Mouse (Mus musculus) embryonic facial prominence, embryonic 12.5 days (tissue): ENCODE measurements at regions not wholly inside any gene's neighbourhood (a gene's known extent, or its start where the extent isn't known, plus 50 kb on each side); places are given as distances from the start of the nearest gene placed in this dataset.

Experiments used
- ATAC-seq: fragments of 200-750 bp; cut with Nextera tagmentation; 2 replicates; pipeline ENCODE4 v1.8.0; 2017; ENCODE audit not compliant: insufficient number of reproducible peaks, insufficient read depth, low FRiP score, low TSS enrichment
- H3K27ac ChIP-seq: fragments of 300-500 bp; sonication (generic); 2 replicates; pipeline ENCODE4 v1.5.1; 2016; ENCODE audit warnings: mild to moderate bottlenecking
- H3K27me3 ChIP-seq: fragments of 300-500 bp; sonication (generic); 2 replicates; pipeline ENCODE4 v1.6.1; 2016; ENCODE audit warnings: mild to moderate bottlenecking, moderate library complexity
- H3K36me3 ChIP-seq: fragments of 300-500 bp; sonication (generic); 2 replicates; pipeline ENCODE4 v1.6.1; 2016; ENCODE audit warnings: mild to moderate bottlenecking
- H3K4me1 ChIP-seq: fragments of 300-500 bp; sonication (generic); 2 replicates; pipeline ENCODE4 v1.6.1; 2016
- H3K4me2 ChIP-seq: fragments of 300-500 bp; sonication (generic); replicated peaks from 2 replicates; pipeline ENCODE4 v1.6.1; 2016; ENCODE audit warnings: mild to moderate bottlenecking, moderate library complexity
- H3K4me3 ChIP-seq: fragments of 300-500 bp; sonication (generic); 2 replicates; pipeline ENCODE4 v1.5.1; 2016; ENCODE audit warnings: mild to moderate bottlenecking
- H3K9ac ChIP-seq: fragments of 300-500 bp; sonication (generic); 2 replicates; pipeline ENCODE4 v1.6.1; 2016; ENCODE audit warnings: mild to moderate bottlenecking, moderate library complexity
- H3K9me3 ChIP-seq: fragments of 300-500 bp; sonication (generic); 2 replicates; pipeline ENCODE4 v1.6.1; 2016; ENCODE audit warnings: mild to moderate bottlenecking, moderate library complexity
- WGBS: fragments of 180-500 bp; shearing (Covaris S2); methylation state at CpG from one replicate; pipeline ENCODE4 v1.1.7; 2016; 5-methylcytosine and 5-hydroxymethylcytosine counted together

GRCm38 (mm10) chr9:25414315-25414714, 67.0 kb upstream of the Eepd1 start:
- no peak for ATAC-seq
- Histone ChIP-seq H3K4me2 (no peak overlapping the region), H3K9me3 (no peaks in the 10 kb centered on the region), H3K4me1 (no peaks in the 10 kb centered on the region), H3K27me3 (no peaks in the 10 kb centered on the region), H3K27ac (no peak overlapping the region), H3K4me3 (no peak overlapping the region), H3K9ac (no peak overlapping the region), H3K36me3 (no peaks in the 10 kb centered on the region)
- WGBS: 66% methylated on average over 2 of the region's 2 CpGs

GRCm38 (mm10) chr9:25426941-25427340, 54.4 kb upstream of the Eepd1 start:
- Histone ChIP-seq H3K27ac (no peak overlapping the region), H3K4me1 (no peaks in the 10 kb centered on the region), H3K9ac (no peak overlapping the region), H3K36me3 (no peaks in the 10 kb centered on the region), H3K9me3 (no peaks in the 10 kb centered on the region), H3K4me2 (no peak overlapping the region), H3K4me3 (no peak overlapping the region), H3K27me3 (no peaks in the 10 kb centered on the region)
- WGBS: 91% methylated on average over 1 of the region's 1 CpGs
- ATAC-seq: no peak

GRCm38 (mm10) chr9:25429450-25430213, 51.7 kb upstream of the Eepd1 start:
- ATAC-seq: no peak
- Histone ChIP-seq H3K27me3 (no peaks in the 10 kb centered on the region), H3K4me2 (no peak overlapping the region), H3K9me3 (no peaks in the 10 kb centered on the region), H3K4me3 (no peak overlapping the region), H3K9ac (no peak overlapping the region), H3K27ac (no peak overlapping the region), H3K36me3 (no peaks in the 10 kb centered on the region), H3K4me1 (no peaks in the 10 kb centered on the region)
- WGBS: 79% methylated on average over 6 of the region's 6 CpGs
